Mouse (Mus musculus): Measurements from ENCODE around the gene Prkag2.

DNA sequence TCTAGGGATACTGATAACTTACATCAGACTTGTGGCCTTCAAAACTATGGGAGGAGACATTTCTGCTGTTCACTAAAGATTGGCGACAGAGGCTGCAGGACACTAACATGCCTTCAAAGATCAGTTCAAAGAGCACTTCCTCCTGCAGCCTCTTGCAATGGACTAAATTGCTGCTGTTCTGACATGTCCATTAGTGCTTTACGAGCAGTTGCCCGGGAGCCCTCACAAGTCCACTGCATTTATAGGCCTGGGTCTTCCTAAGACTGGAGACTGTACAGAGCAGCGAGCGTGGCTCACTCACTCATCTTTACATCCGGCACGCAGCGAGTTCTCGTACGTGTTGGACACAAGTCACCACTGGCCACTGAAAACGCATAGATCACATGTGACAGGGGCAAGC lies 208.0 kb downstream of the Prkag2 start:
- TF ChIP-seq GATA1 (IDR thresholded peaks at IDR 0.05; ENCODE audit: borderline replicate concordance, low read length) = no peak
- TF ChIP-seq FLI1 (IDR thresholded peaks at IDR 0.05; ENCODE audit: low read length) = no peak
